Mouse (Mus musculus) bone marrow macrophage, adult 2 months (primary cell): ENCODE results near the gene Pde4d. TPM values are rescaled to one million over a fixed set of nuclear protein-coding genes. Genes with fewer than 3 reads are reported as not detected.

Experiments used
- H3K27ac ChIP-seq: 2 replicates; pipeline ENCODE4 v1.5.1; 2012; ENCODE audit warnings: low read depth, low read length; ENCODE audit not compliant: insufficient read depth
- H3K4me1 ChIP-seq: 2 replicates; pipeline ENCODE4 v1.6.1; 2012; ENCODE audit warnings: low read length; ENCODE audit not compliant: control insufficient read depth, insufficient read depth
- H3K4me3 ChIP-seq: 2 replicates; pipeline ENCODE4 v1.5.1; 2012; ENCODE audit warnings: mild to moderate bottlenecking, low read length, moderate library complexity; ENCODE audit not compliant: insufficient read depth
- CTCF ChIP-seq: IDR thresholded peaks from 2 replicates; pipeline ENCODE4 v1.5.1; 2012; ENCODE audit warnings: low read depth, mild to moderate bottlenecking, low read length, moderate library complexity
- POLR2A ChIP-seq: IDR thresholded peaks from 2 replicates; pipeline ENCODE4 v1.6.1; 2012; ENCODE audit warnings: mild to moderate bottlenecking, low read depth, low read length, borderline replicate concordance
- polyA plus RNA-seq: library from polyadenylated mRNA; stranded (reverse); fragments of >200 nt; gene quantifications from 2 replicates; pipeline ENCODE4 v1.2.4, GENCODE M21; 2012; ENCODE audit not compliant: missing spikeins, insufficient read depth, insufficient read length

The Pde4d gene
- polyA plus RNA-seq, 1 experiment: 1.8 TPM

DNA sequence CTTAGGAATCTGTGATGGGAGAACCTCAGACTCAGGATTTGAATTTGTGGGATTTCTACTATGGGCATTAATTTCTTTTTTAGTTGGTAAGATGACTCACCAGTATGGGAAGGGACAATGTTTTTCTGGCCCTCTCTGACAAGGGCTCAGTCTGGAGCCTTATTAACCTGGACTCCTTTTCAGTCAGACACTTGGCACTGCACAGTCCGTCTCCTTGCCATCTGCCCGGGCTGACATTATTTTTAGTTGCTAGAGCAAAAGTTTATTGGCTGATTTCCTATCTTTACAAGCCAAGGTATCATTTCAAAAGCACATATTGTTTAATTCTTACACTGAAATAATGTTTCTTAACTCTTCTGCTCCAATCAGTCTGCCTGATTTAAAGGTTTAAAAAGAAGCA lies 1258.6 kb downstream of the Pde4d start:
- H3K4me3 ChIP-seq: no peak overlapping the region
- TF ChIP-seq POLR2A (no peak), CTCF (no peak)
- H3K4me1 ChIP-seq: no peaks in the 10 kb centered on the region
- no peak overlapping the region for H3K27ac ChIP-seq

GRCm38 (mm10) chr13:109714581-109714980 lies 1264.8 kb downstream of the Pde4d start:
- TF ChIP-seq CTCF (no peak), POLR2A (no peak)
- H3K4me1 ChIP-seq: no peaks in the 10 kb centered on the region
- H3K4me3 ChIP-seq: no peak overlapping the region
- H3K27ac ChIP-seq: no peak overlapping the region

DNA sequence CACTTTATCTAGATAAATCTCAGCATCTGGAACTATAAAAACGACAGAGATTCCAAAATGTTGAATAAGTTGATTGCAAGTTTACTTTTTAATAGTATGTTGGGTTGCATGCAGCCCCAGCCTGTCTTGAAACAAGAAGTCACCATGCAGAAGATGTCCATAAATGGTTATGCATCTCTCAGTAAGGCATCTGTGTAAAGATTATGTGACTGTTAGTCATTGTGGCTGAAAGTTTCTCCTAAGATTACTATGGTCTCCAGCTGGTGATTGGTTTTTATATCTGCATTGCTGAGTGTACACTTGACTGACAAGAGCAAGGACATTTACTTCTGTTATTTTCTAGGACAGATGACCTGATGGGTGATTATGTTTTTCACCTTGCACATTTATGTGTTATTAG lies 1265.6 kb downstream of the Pde4d start:
- no peak for TF ChIP-seq POLR2A
- TF ChIP-seq CTCF: no peak
- Histone ChIP-seq H3K4me1 (no peaks in the 10 kb centered on the region), H3K27ac (no peak overlapping the region), H3K4me3 (no peak overlapping the region)

DNA sequence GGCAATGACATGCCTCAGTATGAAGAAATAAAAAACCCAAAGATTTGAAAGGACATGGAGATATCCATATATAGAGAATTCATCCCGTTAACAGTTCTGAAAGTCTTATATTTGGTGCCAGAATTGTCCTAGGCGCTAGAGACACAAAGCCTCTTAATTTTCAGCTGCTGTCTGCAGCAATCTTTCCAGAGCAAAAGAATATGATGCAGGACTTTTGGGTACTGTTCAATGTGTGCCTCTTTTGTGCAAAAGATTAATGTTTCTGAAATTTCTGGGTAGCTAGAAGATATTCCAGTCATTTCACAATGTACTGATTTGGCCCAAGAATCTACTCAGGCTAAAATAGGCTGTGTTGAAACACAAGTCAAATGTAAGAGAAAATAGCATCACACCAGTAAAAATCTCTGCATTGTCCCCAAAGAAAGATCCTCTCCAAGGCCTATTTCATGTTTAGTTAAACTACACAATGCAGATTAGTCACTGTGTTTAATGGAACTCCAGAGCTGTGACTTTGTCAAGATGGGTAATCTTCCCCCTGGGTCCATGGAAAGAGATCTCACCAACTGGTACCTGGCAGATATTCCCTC lies 1270.5 kb downstream of the Pde4d start:
- TF ChIP-seq CTCF: no peak
- no peak for TF ChIP-seq POLR2A
- no peaks in the 10 kb centered on the region for H3K4me1 ChIP-seq
- no peak overlapping the region for H3K27ac ChIP-seq
- H3K4me3 ChIP-seq: no peak overlapping the region

GRCm38 (mm10) chr13:109722237-109723119 lies 1272.7 kb downstream of the Pde4d start:
- Histone ChIP-seq H3K4me3 (no peak overlapping the region), H3K27ac (no peak overlapping the region), H3K4me1 (no peaks in the 10 kb centered on the region)
- TF ChIP-seq CTCF (no peak), POLR2A (no peak)

DNA sequence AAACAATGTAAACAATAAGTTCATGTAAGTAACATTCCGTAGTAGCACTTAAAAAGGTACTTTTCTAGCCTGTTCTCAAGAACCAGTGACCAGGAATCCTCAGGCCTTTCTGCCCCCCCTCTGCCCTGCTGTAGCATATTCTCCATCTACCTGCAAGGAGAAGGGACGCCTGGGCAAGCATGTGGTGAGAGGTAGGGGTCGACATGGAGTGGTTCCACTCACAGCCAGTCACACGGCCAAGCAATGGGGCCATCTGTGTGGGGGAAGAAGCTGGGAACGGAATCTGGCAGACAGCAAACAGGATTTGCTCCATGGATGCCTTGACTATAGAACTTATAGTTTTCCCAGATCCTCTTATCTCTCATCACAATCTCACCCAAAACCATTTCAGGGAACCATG lies 1277.6 kb downstream of the Pde4d start:
- no peak overlapping the region for H3K4me3 ChIP-seq
- no peaks in the 10 kb centered on the region for H3K4me1 ChIP-seq
- H3K27ac ChIP-seq: no peak overlapping the region
- TF ChIP-seq CTCF (no peak), POLR2A (no peak)

DNA sequence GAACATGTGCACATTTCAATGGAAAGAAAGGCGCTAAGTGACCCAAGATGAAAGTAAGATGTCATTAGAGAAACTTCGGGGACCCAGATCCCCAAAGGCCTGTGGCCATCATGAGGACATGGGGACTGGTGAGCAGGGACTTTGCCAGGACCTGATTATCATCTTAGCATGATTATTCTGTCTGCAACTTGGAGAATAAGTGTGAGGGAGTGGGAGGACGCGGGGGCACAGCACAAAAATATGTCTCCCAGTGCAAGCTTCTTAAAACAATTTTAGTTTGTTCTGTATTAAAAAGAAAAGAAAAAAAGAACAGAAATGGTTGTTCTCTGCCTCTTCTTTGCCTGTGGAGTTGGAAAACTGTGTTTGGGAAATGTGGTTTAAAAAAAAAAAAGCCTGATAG lies 1279.9 kb downstream of the Pde4d start:
- Histone ChIP-seq H3K4me3 (no peak overlapping the region), H3K27ac (no peak overlapping the region), H3K4me1 (no peaks in the 10 kb centered on the region)
- no peak for TF ChIP-seq CTCF
- TF ChIP-seq POLR2A: no peak

- no peak overlapping the region for H3K27ac ChIP-seq
- H3K4me3 ChIP-seq: no peak overlapping the region
- H3K4me1 ChIP-seq: no peaks in the 10 kb centered on the region
- TF ChIP-seq CTCF (no peak), POLR2A (no peak)
Observed at GRCm38 (mm10) chr13:109732655-109733376, 1283.1 kb downstream of the Pde4d start.

DNA sequence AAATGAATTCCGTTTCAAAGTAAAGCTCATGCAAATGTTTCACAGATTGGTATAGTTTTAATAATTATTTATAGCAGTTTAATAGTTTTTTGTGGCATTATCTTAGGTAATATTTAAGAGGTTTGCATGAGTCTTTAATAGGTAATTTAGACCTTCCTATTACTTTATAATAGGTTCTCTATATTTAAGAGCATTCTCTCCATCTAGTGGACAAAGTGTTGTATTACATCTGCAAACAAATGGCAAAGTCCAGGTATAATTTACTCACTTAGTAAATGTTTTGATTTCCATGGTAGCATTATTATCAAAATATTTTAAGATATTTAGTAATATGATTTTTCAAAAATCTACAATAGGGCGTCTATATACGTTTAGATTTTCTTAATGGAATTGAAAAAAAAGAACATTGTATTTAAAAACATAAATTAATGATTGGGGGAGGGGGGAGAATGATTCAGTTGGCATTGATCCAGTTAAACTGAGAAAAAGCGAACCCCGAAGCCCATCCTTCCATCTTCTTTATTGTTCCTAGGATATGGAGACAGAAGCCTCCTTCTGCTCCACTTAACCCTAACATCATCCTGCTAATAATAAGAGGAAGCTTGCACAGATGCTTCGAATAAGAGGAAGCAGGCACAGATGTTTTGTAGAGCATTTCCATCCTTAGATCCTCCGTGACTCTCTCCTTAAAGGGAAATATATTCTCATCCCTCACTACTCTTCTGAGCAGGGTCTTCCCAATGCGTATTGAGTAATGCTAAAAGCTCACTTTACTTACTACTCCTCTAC lies 1286.7 kb downstream of the Pde4d start:
- TF ChIP-seq CTCF: no peak
- TF ChIP-seq POLR2A: no peak
- no peak overlapping the region for H3K27ac ChIP-seq
- no peaks in the 10 kb centered on the region for H3K4me1 ChIP-seq
- H3K4me3 ChIP-seq: no peak overlapping the region
